Mouse (Mus musculus) intestine, embryonic 14.5 days (tissue): ENCODE data around the gene Tmem202. TPM values are rescaled to one million over a fixed set of nuclear protein-coding genes. Genes with fewer than 3 reads are reported as not detected.

ENCODE experiments used
- ATAC-seq: fragments of 200-750 bp; cut with Nextera tagmentation; replicated peaks from 2 replicates; pipeline ENCODE4 v1.8.0; 2017; ENCODE audit warnings: low read depth, moderate number of reproducible peaks, moderate TSS enrichment, moderate library complexity; ENCODE audit not compliant: low FRiP score, low TSS enrichment
- DNase-seq: peaks from one replicate; pipeline ENCODE4 v3.0.0-alpha.2; 2018; ENCODE audit warnings: low spot score
- H3K27ac ChIP-seq: fragments of 300-500 bp; sonication (generic); 2 replicates; pipeline ENCODE4 v1.5.1; 2014; ENCODE audit warnings: low read depth, mild to moderate bottlenecking, control low read depth
- H3K27me3 ChIP-seq: fragments of 300-500 bp; sonication (generic); replicated peaks from 2 replicates; pipeline ENCODE4 v1.6.1; 2014; ENCODE audit warnings: low read length, control low read depth; ENCODE audit not compliant: control insufficient read depth, insufficient read depth
- H3K36me3 ChIP-seq: fragments of 300-500 bp; sonication (generic); 2 replicates; pipeline ENCODE4 v1.6.1; 2014; ENCODE audit warnings: low read length, control low read depth; ENCODE audit not compliant: control insufficient read depth, insufficient read depth
- H3K4me1 ChIP-seq: fragments of 300-500 bp; sonication (generic); replicated peaks from 2 replicates; pipeline ENCODE4 v1.6.1; 2014; ENCODE audit warnings: low read length, control low read depth, mixed read lengths; ENCODE audit not compliant: control insufficient read depth, insufficient read depth
- H3K4me2 ChIP-seq: fragments of 300-500 bp; sonication (generic); 2 replicates; pipeline ENCODE4 v1.6.1; 2014; ENCODE audit warnings: low read length
- H3K4me3 ChIP-seq: fragments of 300-500 bp; sonication (generic); 2 replicates; pipeline ENCODE4 v1.5.1; 2014; ENCODE audit warnings: low read depth, low read length, control low read depth, mixed read lengths
- H3K9ac ChIP-seq: fragments of 300-500 bp; sonication (generic); 2 replicates; pipeline ENCODE4 v1.6.1; 2014; ENCODE audit warnings: mild to moderate bottlenecking, low read length
- H3K9me3 ChIP-seq: fragments of 300-500 bp; sonication (generic); 2 replicates; pipeline ENCODE4 v1.6.1; 2016; ENCODE audit warnings: low read length, control low read depth; ENCODE audit not compliant: control insufficient read depth
- WGBS: fragments of 180-500 bp; shearing (Covaris S2); extraction: QIAGEN DNeasy Blood & Tissue Kit; methylation state at CpG from one replicate; pipeline ENCODE4 v1.1.7; 2014; 5-methylcytosine and 5-hydroxymethylcytosine counted together
- polyA plus RNA-seq: library from polyadenylated mRNA; unstranded; fragments of >200 nt; fragmentation: Nextera tagmentation; extraction: Ambion mirVana; gene quantifications from 2 replicates; pipeline ENCODE4 v1.2.1, GENCODE M21; 2014

The Tmem202 gene
- polyA plus RNA-seq = not detected in 2 replicates

GRCm38 (mm10) chr9:59539441-59540137, at the start of gene Tmem202, which contains the start of gene Hexa:
Gene Tmem202 (minus strand): TSS chr9:59539847.
Gene Hexa (plus strand): TSS chr9:59539540.
- peak within 1 kb of the TSS; percentile 51 for H3K4me3 ChIP-seq

DNA sequence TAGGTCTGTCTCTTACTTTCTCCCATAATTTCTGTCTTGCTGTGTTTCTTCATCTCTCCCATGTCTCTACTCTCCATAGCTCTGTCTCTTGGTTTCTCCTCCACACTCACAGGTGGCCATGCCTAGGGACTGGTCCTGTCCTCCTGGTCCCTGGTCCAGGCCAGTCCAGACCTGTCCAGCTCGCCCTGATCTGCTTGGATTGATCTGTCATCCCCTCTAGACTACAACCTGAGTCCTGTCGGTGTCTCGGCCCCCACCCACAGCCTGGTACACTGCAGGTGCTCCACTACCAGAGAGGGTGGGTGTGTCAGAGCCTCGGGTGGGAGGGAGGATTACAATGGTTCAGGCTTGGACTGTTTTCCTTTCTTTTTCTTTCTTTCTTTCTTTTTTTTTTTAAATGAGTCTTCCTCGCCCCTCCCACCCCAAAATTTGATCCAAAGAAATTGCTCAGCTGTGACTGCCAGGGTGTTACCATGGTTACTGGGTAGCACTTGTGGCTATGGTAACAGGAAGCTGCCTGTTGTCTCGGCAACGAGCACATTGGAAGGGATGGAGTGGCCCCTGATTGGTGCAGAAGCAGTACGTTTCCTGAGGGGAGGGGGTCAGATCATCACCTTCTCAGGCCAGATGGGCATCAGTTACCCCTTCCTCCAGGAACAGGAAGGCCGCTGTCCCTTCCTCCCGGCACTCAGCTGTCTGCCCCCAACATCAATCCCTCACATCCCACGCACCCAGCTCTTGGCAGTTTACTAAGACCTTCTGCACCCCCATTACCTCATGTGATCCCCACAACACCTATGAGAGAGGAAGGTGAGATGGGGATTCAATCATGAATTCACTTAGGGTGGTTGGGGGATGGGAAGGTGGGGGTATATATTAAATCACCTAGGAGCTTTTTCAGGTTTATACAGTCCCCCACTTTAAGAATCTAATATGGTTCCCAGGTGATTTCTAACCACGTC, 49.3 kb upstream of the Tmem202 start:
- Histone ChIP-seq H3K9ac (no peak overlapping the region), H3K27me3 (0 out of 2 replicates have a peak, but pooled peaks cover 2% of the 10 kb centered on the region), H3K4me1 (no peaks in the 10 kb centered on the region), H3K4me2 (no peak overlapping the region), H3K36me3 (no peaks in the 10 kb centered on the region), H3K27ac (no peak overlapping the region), H3K4me3 (no peak overlapping the region), H3K9me3 (no peaks in the 10 kb centered on the region)
- WGBS = 50% methylated on average over 12 of the region's 12 CpGs
- no peak for DNase-seq
- ATAC-seq = no peak

More at GRCm38 (mm10) chr9:59539441-59540137, at the start of gene Tmem202, which contains the start of gene Hexa:
- no peaks in the 10 kb centered on the region for H3K9me3 ChIP-seq
- WGBS = under 1% methylated on average over 55 of the region's 55 CpGs
- no peak within 1 kb of the TSS for H3K27ac ChIP-seq
- H3K36me3 ChIP-seq = no peaks in the 10 kb centered on the region
- DNase-seq (peak; percentile 92), ATAC-seq (peak; percentile 91)
- no peaks in the 10 kb centered on the region for H3K27me3 ChIP-seq
- H3K9ac ChIP-seq = peak within 1 kb of the TSS; percentile 69
- peaks cover 12% of the 10 kb centered on the region for H3K4me1 ChIP-seq
- H3K4me2 ChIP-seq = peak within 1 kb of the TSS; percentile 79

GRCm38 (mm10) chr9:59588252-59588651, 48.6 kb upstream of the Tmem202 start:
- Histone ChIP-seq H3K27ac (no peak overlapping the region), H3K4me2 (no peak overlapping the region), H3K27me3 (0 out of 2 replicates have a peak, but pooled peaks cover 2% of the 10 kb centered on the region), H3K9ac (no peak overlapping the region), H3K4me3 (no peak overlapping the region), H3K9me3 (no peaks in the 10 kb centered on the region), H3K4me1 (no peaks in the 10 kb centered on the region), H3K36me3 (no peaks in the 10 kb centered on the region)
- no peak for DNase-seq
- ATAC-seq = no peak
- 61% methylated on average over 5 of the region's 5 CpGs for WGBS

DNA sequence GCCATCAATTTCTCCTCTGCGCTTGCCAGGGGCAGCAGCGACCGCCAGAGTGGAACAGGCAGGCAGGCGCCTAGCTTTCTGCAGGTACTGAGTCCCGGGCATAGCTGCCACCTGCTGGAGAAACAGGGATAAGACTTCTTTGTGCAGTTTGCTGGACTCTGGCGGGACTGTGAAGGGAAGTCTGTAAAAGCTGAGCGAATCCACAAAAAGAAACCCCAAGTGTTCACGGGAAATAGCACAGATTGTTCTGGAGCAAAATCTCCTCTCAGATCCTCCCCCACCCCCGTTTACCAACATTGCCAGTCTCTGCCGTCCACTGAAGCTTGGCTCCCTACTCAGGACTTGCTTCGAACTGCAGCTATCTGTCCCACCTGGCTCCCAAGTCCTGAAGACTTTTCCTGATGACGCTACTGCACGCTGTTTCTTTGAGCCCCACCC, 45.2 kb upstream of the Tmem202 start:
- H3K9ac ChIP-seq = peak overlapping the region; percentile 39
- no peaks in the 10 kb centered on the region for H3K9me3 ChIP-seq
- no peak overlapping the region for H3K27ac ChIP-seq
- ATAC-seq (peak; percentile 77; the same call in 1 of the 2 replicates), DNase-seq (peak; percentile 85)
- H3K4me2 ChIP-seq = peak overlapping the region; percentile 58
- no peaks in the 10 kb centered on the region for H3K4me1 ChIP-seq
- 0 out of 2 replicates have a peak, but pooled peaks cover 2% of the 10 kb centered on the region for H3K27me3 ChIP-seq
- no peaks in the 10 kb centered on the region for H3K36me3 ChIP-seq
- 1% methylated on average over 13 of the region's 13 CpGs for WGBS
- H3K4me3 ChIP-seq = peak overlapping the region; percentile 26; the same call in 1 of the 2 replicates

- H3K4me2 ChIP-seq = peak overlapping the region; percentile 52
- under 1% methylated on average over 19 of the region's 20 CpGs for WGBS
- peaks cover 14% of the 10 kb centered on the region; the same call in 1 of the 2 replicates for H3K27me3 ChIP-seq
- no peaks in the 10 kb centered on the region for H3K9me3 ChIP-seq
- no peak overlapping the region for H3K9ac ChIP-seq
- no peak overlapping the region for H3K27ac ChIP-seq
- no peak for DNase-seq
- peak; percentile 63; the same call in 1 of the 2 replicates for ATAC-seq
- H3K36me3 ChIP-seq = no peaks in the 10 kb centered on the region
- H3K4me1 ChIP-seq = no peaks in the 10 kb centered on the region
- H3K4me3 ChIP-seq = peak overlapping the region; percentile 22
These were observed 38.8 kb upstream of the Tmem202 start for GRCm38 (mm10) chr9:59578505-59578867.

GRCm38 (mm10) chr9:59577844-59578504, 38.3 kb upstream of the Tmem202 start, which contains the start of gene Celf6:
Gene Celf6 (plus strand): TSS chr9:59577917.
- H3K4me2 ChIP-seq = peak within 1 kb of the TSS; percentile 52
- H3K36me3 ChIP-seq = no peaks in the 10 kb centered on the region
- H3K9me3 ChIP-seq = no peaks in the 10 kb centered on the region
- H3K4me3 ChIP-seq = peak within 1 kb of the TSS; percentile 22
- peaks cover 14% of the 10 kb centered on the region; the same call in 1 of the 2 replicates for H3K27me3 ChIP-seq
- H3K27ac ChIP-seq = no peak within 1 kb of the TSS
- peak; percentile 99 for DNase-seq
- peak; percentile 98 for ATAC-seq
- WGBS = under 1% methylated on average over 59 of the region's 61 CpGs
- H3K4me1 ChIP-seq = no peaks in the 10 kb centered on the region
- no peak within 1 kb of the TSS for H3K9ac ChIP-seq

- Histone ChIP-seq H3K9ac (no peak overlapping the region), H3K4me2 (peak overlapping the region; percentile 52), H3K4me3 (peak overlapping the region; percentile 22), H3K36me3 (no peaks in the 10 kb centered on the region), H3K4me1 (no peaks in the 10 kb centered on the region), H3K27me3 (peaks cover 14% of the 10 kb centered on the region; the same call in 1 of the 2 replicates), H3K9me3 (no peaks in the 10 kb centered on the region), H3K27ac (no peak overlapping the region)
- 18% methylated on average over 13 of the region's 13 CpGs for WGBS
- no peak for ATAC-seq
- DNase-seq = no peak
These were observed 37.8 kb upstream of the Tmem202 start for GRCm38 (mm10) chr9:59577401-59577800.

GRCm38 (mm10) chr9:59571852-59572251, 32.2 kb upstream of the Tmem202 start:
- Histone ChIP-seq H3K4me3 (no peak overlapping the region), H3K27ac (no peak overlapping the region), H3K36me3 (no peaks in the 10 kb centered on the region), H3K4me2 (no peak overlapping the region), H3K9me3 (no peaks in the 10 kb centered on the region), H3K9ac (no peak overlapping the region), H3K4me1 (no peaks in the 10 kb centered on the region), H3K27me3 (0 out of 2 replicates have a peak, but pooled peaks cover 4% of the 10 kb centered on the region)
- no peak for ATAC-seq
- DNase-seq = no peak
- 79% methylated on average over 2 of the region's 2 CpGs for WGBS
